Mouse (Mus musculus) left cerebral cortex, adult 6 months (tissue): Measurements from ENCODE around the gene Scgb1b11. TPM values are rescaled to one million over a fixed set of nuclear protein-coding genes. Genes with fewer than 3 reads are reported as not detected.

Experiments used
- long read RNA-seq, 2 experiments: library from polyadenylated mRNA; unstranded; transcript quantifications; one replicate each; pipeline ENCODE4 v2.0.0; 2019 to 2020
- polyA plus RNA-seq: library from polyadenylated mRNA; unstranded; fragments of <200 nt; fragmentation: Nextera tagmentation; gene quantifications from 2 replicates; pipeline ENCODE4 v1.2.3, GENCODE M21; 2021

Gene Scgb1b11
- not detected in 2 replicates for polyA plus RNA-seq
- long read RNA-seq, experiment 1, result 0 reads
- long read RNA-seq, experiment 2, result 0 reads

GRCm38 (mm10) chr7:32222540-32222939 lies at the start of gene Scgb1b11:
Gene Scgb1b11 (plus strand): TSS chr7:32222840.

DNA sequence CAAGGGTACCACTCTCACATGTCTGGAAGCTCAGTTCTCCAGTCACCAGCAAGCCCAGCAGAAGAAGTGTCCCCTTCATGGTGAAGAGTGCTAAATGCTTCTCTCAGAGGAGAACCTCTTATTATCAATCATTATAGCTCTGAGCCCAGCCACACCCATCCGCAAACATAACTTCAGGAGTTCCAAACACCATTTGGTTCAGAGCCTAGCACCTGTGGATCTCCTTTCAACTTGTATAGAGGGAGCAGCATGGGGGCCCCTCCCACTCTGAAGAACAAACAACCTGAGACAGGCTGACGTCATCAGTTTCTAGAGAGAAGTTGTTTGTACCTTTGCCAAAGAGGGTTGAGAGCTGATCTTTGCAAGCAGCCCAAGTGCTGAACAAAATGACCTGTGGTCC lies 11.6 kb upstream of the Scgb1b11 start, which contains the start of gene Scgb2b11:
Gene Scgb2b11 (minus strand): TSS at position 101 of the 400 bp plus-strand sequence.

Other genes with a start within 250 kb of the Scgb1b11 start
- not detected in 2 replicates for gene Scgb1b10, start 122.0 kb upstream of the Scgb1b11 start, polyA plus RNA-seq
- gene Scgb2b11, start 11.7 kb upstream of the Scgb1b11 start, polyA plus RNA-seq, result not detected in 2 replicates
- not detected in 2 replicates for gene Scgb2b12, start 104.4 kb downstream of the Scgb1b11 start, polyA plus RNA-seq
- not detected in 2 replicates for gene Scgb1b12, start 111.3 kb downstream of the Scgb1b11 start, polyA plus RNA-seq
- not detected in 2 replicates for gene Scgb1b29, start 218.7 kb downstream of the Scgb1b11 start, polyA plus RNA-seq